Mouse (Mus musculus) cerebellum, adult 2 months (tissue): Measurements from ENCODE around the gene Srp68.

Experiments used
- CTCF ChIP-seq: fragments of 200-500 bp; IDR thresholded peaks from 2 replicates; pipeline ENCODE4 v1.5.1; 2011; ENCODE audit warnings: low read depth, mild to moderate bottlenecking, control low read depth, low read length, moderate library complexity, borderline replicate concordance; ENCODE audit not compliant: insufficient read depth
- POLR2A ChIP-seq: fragments of 200-500 bp; IDR thresholded peaks from 2 replicates; pipeline ENCODE4 v1.6.1; 2011; ENCODE audit warnings: low read length, control low read depth, borderline replicate concordance; ENCODE audit not compliant: insufficient read depth

GRCm38 (mm10) chr11:116210696-116211095 lies 63.3 kb downstream of the Srp68 start:
- TF ChIP-seq POLR2A = no peak
- no peak for TF ChIP-seq CTCF
